Mouse (Mus musculus) olfactory bulb, adult 2 months (tissue): ENCODE data around the gene 1700013H16Rik. TPM values are rescaled to one million over a fixed set of nuclear protein-coding genes. Genes with fewer than 3 reads are reported as not detected.
A peak's percentile ranks its signal among the peaks of the same experiment; 100 is the strongest.
"Not testable (repeated sequence)": the region's sequence is repeated elsewhere in the genome, so short reads cannot be mapped to it uniquely, and the experiment has no call there.

Experiments used
- H3K27ac ChIP-seq: fragments of 200-500 bp; 2 replicates; pipeline ENCODE4 v1.5.1; 2012; ENCODE audit warnings: low read depth, low read length; ENCODE audit not compliant: insufficient read depth
- H3K4me1 ChIP-seq: fragments of 200-500 bp; 2 replicates; pipeline ENCODE4 v1.6.1; 2012; ENCODE audit warnings: low read length; ENCODE audit not compliant: control insufficient read depth, insufficient read depth
- H3K4me3 ChIP-seq: fragments of 200-500 bp; 2 replicates; pipeline ENCODE4 v1.5.1; 2012; ENCODE audit warnings: mild to moderate bottlenecking, low read depth, low read length, moderate library complexity; ENCODE audit not compliant: insufficient read depth
- CTCF ChIP-seq: fragments of 200-500 bp; IDR thresholded peaks from 2 replicates; pipeline ENCODE4 v1.5.1; 2012; ENCODE audit warnings: low read depth, mild to moderate bottlenecking, low read length, moderate library complexity; ENCODE audit not compliant: insufficient read depth
- POLR2A ChIP-seq: fragments of 200-500 bp; IDR thresholded peaks from 2 replicates; pipeline ENCODE4 v1.6.1; 2012; ENCODE audit warnings: mild to moderate bottlenecking, low read depth, low read length, moderate library complexity; ENCODE audit not compliant: insufficient read depth
- WGBS: fragments of 180-500 bp; shearing (Covaris S2); methylation state at CpG from one replicate; pipeline ENCODE4 v1.1.7; 2018; 5-methylcytosine and 5-hydroxymethylcytosine counted together
- polyA plus RNA-seq: library from polyadenylated mRNA; stranded (reverse); fragments of >200 nt; gene quantifications from 2 replicates; pipeline ENCODE4 v1.2.4, GENCODE M21; 2012; ENCODE audit warnings: low replicate concordance; ENCODE audit not compliant: missing spikeins, insufficient read depth, insufficient read length

The 1700013H16Rik gene
- polyA plus RNA-seq = not detected in 2 replicates

GRCm38 (mm10) chrX:53757736-53758135 lies at the start of gene 1700013H16Rik:
1700013H16Rik (minus strand) TSS chrX:53757831.
- no peaks in the 10 kb centered on the region for H3K4me1 ChIP-seq
- H3K27ac ChIP-seq = no peak within 1 kb of the TSS
- 93% methylated on average over 16 of the region's 16 CpGs for WGBS
- no peak for TF ChIP-seq POLR2A
- no peak for TF ChIP-seq CTCF
- no peak within 1 kb of the TSS for H3K4me3 ChIP-seq

- WGBS = 21% methylated on average over 3 of the region's 3 CpGs
- H3K27ac ChIP-seq = no peak overlapping the region
- H3K4me3 ChIP-seq = no peak overlapping the region
- no peak for TF ChIP-seq CTCF
- TF ChIP-seq POLR2A = no peak
- no peaks in the 10 kb centered on the region for H3K4me1 ChIP-seq
These were observed 41.4 kb upstream of the 1700013H16Rik start for GRCm38 (mm10) chrX:53799074-53799473.

- not testable (repeated sequence) for H3K4me1 ChIP-seq, H3K27ac ChIP-seq, H3K4me3 ChIP-seq
- WGBS = 85% methylated on average over 11 of the region's 11 CpGs
These were observed 39.9 kb upstream of the 1700013H16Rik start, which contains the start of gene Xlr for GRCm38 (mm10) chrX:53797519-53797918. Xlr (minus strand) TSS chrX:53797706.

- no peak within 1 kb of the TSS for H3K27ac ChIP-seq
- TF ChIP-seq CTCF = no peak
- TF ChIP-seq POLR2A = no peak
- H3K4me3 ChIP-seq = no peak within 1 kb of the TSS
- WGBS = 92% methylated on average over 12 of the region's 12 CpGs
- H3K4me1 ChIP-seq = no peaks in the 10 kb centered on the region
These were observed 18.6 kb upstream of the 1700013H16Rik start, which contains the start of gene Zfp36l3 for GRCm38 (mm10) chrX:53776276-53776675. Zfp36l3 (minus strand) TSS chrX:53776394.

GRCm38 (mm10) chrX:53752851-53753250 lies 4.8 kb downstream of the 1700013H16Rik start:
- TF ChIP-seq CTCF (no peak), POLR2A (no peak)
- no peaks in the 10 kb centered on the region for H3K4me1 ChIP-seq
- H3K4me3 ChIP-seq = no peak overlapping the region
- WGBS = 76% methylated on average over 1 of the region's 1 CpGs
- no peak overlapping the region for H3K27ac ChIP-seq

- H3K4me1 ChIP-seq = no peaks in the 10 kb centered on the region
- no peak overlapping the region for H3K27ac ChIP-seq
- no peak overlapping the region for H3K4me3 ChIP-seq
- no peak for TF ChIP-seq CTCF
- TF ChIP-seq POLR2A = no peak
- 79% methylated on average over 2 of the region's 2 CpGs for WGBS
These were observed 28.7 kb downstream of the 1700013H16Rik start for GRCm38 (mm10) chrX:53728967-53729366.

GRCm38 (mm10) chrX:53724596-53724995 lies 33.0 kb downstream of the 1700013H16Rik start, which contains the start of gene 4930502E18Rik:
4930502E18Rik (plus strand) TSS chrX:53724826.
- H3K27ac ChIP-seq = no peak within 1 kb of the TSS
- TF ChIP-seq POLR2A (no peak), CTCF (no peak)

GRCm38 (mm10) chrX:53716323-53717182 lies 41.1 kb downstream of the 1700013H16Rik start:
- H3K4me3 ChIP-seq = peak overlapping the region; percentile 55
- H3K4me1 ChIP-seq = peaks cover 8% of the 10 kb centered on the region
- TF ChIP-seq CTCF = no peak
- TF ChIP-seq POLR2A = no peak
- H3K27ac ChIP-seq = peak overlapping the region; percentile 29; the same call in 1 of the 2 replicates
- WGBS = 19% methylated on average over 48 of the region's 49 CpGs

More at GRCm38 (mm10) chrX:53724596-53724995, 33.0 kb downstream of the 1700013H16Rik start, which contains the start of gene 4930502E18Rik:
- Histone ChIP-seq H3K4me3 (no peak within 1 kb of the TSS), H3K4me1 (no peaks in the 10 kb centered on the region)
- 78% methylated on average over 11 of the region's 11 CpGs for WGBS

- Histone ChIP-seq H3K27ac (no peak overlapping the region), H3K4me1 (peaks cover 8% of the 10 kb centered on the region), H3K4me3 (peak overlapping the region; percentile 55)
- 36% methylated on average over 2 of the region's 2 CpGs for WGBS
- TF ChIP-seq POLR2A = no peak
- no peak for TF ChIP-seq CTCF
These were observed 41.7 kb downstream of the 1700013H16Rik start for GRCm38 (mm10) chrX:53715942-53716322.
